Mouse (Mus musculus): ENCODE measurements around the gene Ivd.

The Ivd gene

DNA sequence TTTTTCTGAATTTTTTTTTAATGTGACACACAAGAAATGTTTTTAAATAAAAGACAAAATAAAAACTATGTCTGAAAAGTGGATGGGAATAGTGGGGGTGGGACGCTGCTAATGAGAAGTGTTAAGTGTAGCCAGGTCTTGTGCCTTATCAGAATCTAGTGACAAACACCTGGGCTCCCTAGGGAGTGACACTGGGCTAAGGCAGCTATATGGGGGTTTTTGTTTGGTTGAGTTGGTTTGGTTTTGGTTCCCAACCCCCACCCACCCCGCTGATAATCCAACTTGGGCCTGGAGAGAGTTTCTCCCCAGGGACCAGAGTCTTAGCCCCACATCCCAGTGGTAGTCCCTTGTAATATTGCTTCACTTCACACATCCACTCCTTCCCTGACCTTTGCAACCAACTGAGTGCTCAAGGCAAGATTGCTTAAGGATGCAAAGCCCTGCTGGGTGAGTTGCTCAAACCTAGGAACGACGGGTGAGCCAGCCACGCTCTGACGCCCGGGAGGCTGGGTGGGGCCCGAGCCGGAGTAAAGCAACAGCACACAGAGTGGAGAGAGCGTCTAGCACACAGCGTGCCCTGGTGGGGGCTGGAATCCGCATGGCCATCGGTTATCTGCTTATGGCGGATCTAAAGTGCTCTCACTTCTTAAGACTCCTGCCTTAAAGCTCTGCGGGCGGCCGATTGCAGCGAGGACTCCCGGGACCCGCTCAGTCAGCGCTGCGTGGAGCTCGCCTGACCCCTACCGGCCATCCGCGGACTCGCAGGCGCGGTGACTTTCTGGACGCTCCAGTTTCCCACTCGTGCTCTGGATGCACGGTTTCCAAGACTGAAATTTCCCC lies 21.3 kb downstream of the Ivd start:
- peak; percentile 81 for DNase-seq

- DNase-seq, result no peak
These were observed 25.7 kb downstream of the Ivd start for GRCm38 (mm10) chr2:118887440-118887839.

DNA sequence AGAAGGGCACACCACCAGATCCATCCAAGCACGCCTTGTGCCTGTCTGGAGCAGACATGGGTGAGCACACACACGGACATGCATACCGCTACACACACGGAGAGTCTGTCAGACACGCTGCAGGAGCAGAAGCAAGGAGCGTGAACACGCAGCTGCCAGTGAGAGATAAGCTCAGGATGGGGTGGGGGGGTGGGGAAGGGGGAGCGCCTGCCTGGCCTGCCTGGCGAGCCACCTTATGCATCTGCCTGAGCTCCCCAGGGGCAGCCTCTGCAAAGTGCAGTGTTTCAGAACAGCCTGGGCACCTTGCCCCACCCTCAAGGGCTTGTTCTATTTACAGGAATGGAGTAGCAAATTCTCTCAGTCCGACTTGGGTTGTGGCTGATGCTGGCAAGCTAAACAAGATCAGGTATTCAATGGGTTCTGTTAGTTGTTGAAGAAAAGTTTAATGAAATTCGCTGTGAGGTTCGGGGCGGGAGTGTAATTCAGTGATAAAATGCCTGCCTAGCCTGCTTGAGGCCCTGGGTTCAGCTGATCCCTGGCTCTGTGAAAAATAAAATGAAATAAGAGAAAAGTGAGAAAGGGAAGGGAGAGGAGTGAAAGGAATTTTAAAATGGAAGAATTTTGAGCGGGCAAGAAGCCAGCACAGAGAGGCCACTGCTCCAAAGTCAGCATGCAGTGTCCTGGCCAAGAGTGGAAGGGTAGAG lies 26.2 kb downstream of the Ivd start:
- no peak for DNase-seq

- DNase-seq, result no peak
These were observed 29.4 kb downstream of the Ivd start for GRCm38 (mm10) chr2:118891173-118891572.

GRCm38 (mm10) chr2:118895990-118896913 lies 34.5 kb downstream of the Ivd start:
- DNase-seq, result peak; percentile 57

- no peak for DNase-seq
These were observed 35.1 kb downstream of the Ivd start for GRCm38 (mm10) chr2:118896914-118897291.

DNA sequence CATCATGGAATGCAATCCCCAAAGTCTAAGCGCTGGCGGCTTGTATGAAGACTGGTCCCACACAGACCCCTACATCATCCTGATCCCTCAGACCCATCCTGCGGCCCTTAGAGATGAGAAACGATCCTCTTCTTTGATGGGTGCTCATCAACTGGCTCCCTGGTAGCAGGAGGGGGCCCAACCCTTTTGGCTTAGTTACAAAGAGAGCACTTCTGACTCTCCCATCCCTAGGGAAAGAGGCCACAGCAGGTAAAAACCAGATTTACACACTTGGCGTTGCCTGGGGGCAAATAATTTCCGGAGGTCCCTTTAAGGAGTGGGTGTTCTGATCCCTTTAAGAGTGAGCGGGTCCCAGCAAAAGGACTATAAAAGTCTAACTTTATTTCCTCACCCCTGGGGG lies 35.6 kb downstream of the Ivd start:
- DNase-seq, result peak; percentile 24

DNA sequence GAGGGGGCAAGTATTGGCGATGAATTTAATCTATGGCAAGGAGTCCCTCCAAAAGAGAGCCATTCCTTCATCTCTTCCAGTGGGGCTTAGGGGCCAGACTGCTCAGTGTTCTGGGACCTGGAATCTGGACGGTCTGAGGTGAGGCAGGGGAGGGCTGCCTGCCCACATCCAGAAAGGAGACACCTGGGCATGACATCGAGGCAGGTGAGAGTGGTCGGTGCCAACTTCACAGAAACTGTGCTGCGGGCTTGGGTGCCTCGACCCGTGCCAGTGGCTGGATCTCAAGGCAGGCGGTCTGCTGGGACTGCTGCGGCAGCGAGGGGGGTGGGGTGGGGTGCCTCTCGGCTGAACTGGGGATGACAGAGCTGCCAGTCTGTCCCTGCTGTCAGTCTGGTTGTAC lies 36.1 kb downstream of the Ivd start:
- peak; percentile 26 for DNase-seq

DNA sequence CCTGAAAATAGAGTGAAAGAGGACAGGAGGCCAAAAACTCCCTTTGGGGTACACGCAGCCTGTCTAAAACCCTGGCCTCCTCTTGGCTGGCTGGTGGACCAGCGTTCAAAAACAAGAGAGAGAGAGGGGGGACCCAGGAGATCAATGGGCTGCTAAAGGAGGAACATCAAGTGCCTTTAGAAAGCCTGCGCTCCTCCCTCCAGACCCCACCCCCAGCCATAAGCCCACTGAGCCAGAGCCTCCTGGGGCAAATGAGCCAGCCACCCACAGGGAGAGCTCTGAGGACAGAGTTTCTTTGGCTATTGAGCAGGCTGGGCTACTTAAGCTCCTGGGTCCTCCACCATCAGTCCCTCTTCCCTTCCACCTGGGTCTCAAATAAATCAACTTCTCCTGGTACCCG lies 37.0 kb downstream of the Ivd start:
- DNase-seq, result no peak

- DNase-seq, result no peak
These were observed 37.6 kb downstream of the Ivd start for GRCm38 (mm10) chr2:118899306-118899705.

DNA sequence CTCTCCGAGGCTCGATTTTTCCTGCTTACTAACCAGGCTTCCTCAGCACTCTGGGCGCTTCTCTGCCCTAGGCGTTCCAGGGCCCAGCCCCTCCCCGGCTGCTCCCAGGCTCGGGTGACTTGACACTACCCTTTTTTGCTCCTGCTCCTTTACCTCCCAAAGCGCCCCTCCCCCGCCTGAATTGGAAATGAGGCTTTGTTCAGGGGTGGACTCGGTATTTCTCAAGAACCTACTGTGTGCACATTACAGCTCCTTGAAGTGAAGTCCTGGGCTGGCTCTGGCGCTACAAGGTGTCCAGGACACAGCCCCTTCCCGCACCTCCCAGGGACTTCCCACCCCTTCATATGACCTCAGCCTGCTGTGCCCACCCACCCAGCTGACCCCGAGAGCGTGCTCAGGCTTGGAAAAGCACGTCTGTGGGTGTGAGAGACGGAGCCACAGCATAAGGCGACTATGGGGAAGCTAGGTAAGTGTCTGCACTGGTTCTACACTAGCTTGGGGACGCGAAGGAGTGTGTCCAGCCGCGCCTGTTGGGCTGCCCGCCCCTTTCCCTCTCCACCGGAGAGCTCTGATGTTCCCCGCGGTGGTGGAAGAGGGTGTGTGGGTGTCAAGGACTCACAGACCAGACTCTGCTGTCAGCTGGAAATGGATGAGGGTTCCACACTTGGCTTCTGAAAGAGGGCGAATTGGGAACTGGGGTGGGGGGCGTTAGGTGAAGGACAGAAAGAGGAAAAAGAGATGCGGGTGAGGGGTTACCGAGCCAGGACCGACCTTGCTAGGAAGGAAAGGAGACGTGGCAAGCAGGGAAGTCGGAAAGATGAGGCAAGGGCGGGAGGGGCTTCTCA lies 38.4 kb downstream of the Ivd start, which contains the start of gene Bahd1:
Gene Bahd1, plus strand, starts transcription at position 397 of the 845 bp plus-strand sequence.
- DNase-seq, result peak; percentile 45

DNA sequence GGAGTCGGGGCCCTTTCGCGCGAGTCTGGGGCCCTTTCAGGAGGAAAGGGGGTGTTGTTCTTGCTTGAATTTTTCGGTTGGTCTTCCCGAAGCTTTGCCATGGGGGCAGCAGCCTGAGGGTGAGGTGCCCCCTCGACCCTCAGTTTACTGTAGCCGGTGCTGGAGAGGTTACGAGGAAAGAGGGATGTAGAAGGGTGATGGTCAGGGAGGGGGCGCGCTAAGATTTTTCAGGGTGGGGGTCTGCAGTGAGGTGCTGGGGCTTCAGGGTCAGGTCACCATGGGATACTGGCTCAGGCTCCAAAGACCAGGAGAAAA lies 39.0 kb downstream of the Ivd start:
- no peak for DNase-seq

GRCm38 (mm10) chr2:118901175-118902031 lies 39.6 kb downstream of the Ivd start:
- peak; percentile 98 for DNase-seq

DNA sequence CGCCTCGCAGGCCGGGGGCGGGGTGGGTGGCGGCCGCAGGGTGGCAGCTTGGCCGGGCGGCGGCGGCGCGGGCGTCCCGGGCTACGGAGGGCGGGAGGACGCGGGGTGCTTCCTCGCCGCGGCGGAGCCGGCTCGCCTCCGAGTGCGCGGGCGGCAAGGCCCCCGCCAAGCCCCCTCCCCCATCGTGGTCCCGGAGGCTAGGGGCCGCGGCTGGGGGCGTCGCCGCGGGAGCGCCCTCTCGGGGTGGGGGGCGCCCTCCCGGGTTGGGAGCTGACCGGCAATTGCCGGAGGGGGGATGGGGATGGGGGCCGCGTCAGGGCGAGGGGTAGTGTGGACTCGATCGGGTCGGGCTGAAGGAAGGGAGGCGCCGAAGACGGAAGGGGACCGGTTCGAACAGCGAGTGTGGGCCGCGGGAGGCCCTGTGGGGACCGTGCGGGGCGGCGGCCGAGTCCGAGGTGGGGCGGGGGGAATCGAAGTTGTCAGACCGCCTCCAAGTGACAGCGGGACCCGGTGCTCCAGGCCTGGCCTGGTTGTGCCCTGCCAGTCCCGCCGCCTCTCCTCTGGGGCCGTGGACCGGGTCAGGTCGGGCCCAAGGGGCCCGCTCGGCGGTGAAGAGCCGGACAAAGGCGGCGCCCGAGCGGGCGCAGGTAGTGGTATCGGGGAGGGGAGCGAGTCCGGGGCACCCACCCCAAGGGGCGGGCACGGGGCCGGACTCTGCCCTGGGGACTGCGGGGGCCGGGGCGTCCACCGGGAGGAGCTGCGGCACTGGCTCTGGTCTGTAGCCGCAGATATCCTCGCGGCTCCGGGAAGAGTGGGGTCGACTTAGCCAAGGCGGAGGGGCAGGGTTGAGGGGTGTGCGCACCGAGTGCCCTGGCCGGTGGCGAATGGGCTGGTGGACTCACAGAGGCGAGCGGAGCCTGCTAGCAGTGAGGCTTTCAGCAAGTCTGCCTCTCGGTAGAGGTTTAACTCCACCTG lies 40.6 kb downstream of the Ivd start:
- peak; percentile 50 for DNase-seq

DNA sequence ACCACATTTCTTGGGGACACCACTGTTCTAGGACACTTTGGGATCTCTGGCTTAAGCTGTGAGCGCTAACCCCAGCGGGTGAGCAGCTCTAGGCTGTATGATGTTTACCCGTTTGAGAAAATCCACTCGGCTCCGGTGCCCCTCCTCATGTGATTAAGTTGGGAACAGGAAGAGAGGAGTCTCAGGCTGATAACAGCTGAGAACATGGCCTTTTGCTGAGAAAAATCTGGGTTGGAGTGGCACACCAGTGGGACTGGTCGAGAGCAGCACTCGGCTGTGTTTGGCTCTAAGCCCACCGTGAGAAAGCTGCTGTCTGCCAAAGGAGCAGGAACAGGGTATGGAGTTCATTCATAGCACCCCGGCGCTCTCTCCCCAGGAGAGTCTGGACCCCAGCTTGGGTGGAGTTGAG lies 41.6 kb downstream of the Ivd start:
- peak; percentile 39 for DNase-seq

DNA sequence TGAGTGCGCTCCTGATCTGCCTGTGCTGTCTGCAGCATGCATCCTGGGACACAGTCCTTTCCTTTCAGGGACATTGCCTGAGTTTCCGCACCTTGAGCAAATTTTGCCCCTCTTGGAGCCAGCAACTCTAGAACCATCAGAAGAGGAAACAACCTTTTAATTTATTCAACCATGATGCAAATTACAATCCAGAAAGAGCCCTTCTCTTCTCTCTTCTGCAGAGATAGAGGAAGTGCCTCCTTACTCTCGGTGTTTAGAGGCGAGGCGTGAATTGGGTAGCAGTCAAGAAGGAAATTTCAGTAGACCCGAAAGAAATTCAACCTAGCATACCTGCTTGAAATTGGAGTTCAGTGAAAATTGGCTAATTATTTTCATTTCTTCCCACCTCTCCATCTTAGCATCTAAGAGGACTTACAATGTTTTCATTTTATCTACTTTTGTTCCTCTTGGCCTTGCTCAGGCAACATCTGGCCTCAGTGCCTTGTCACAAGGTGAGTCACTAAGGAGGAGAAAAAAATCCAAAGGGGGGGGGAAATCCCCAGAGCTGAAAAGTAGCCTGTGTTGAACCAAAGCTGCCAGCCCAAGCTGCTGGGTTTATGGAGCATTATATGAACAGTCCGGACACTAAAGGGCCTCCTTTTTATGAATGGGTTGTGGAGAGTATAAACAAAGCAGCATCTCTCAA lies 43.8 kb downstream of the Ivd start:
- no peak for DNase-seq

GRCm38 (mm10) chr2:118906118-118906492 lies 44.4 kb downstream of the Ivd start:
- no peak for DNase-seq

GRCm38 (mm10) chr2:118907781-118908180 lies 46.0 kb downstream of the Ivd start:
- no peak for DNase-seq

DNA sequence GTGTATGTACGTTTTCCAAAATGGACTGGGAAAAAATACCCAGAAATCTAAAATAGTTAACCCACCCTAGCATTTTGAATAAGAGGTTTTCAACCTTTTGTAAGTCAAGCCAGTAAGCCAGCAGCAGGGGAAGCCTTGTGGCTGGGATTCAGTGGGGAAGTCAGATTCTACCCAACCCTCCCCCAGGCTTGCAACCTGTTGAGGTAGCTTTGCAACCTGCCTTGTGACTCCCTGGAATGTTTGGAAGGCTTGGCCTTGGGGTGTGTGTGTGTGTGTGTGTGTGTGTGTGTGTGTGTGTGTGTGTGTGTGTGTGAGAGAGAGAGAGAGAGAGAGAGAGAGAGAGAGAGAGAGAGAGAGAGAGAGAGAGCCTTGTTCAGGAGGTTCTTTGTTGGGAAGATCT lies 47.4 kb downstream of the Ivd start:
- no peak for DNase-seq
